Mouse (Mus musculus) midbrain, embryonic 12.5 days (tissue): ENCODE measurements around the gene Cnot6l. TPM values are rescaled to one million over a fixed set of nuclear protein-coding genes. Genes with fewer than 3 reads are reported as not detected.

Experiments used
- ATAC-seq: fragments of 200-750 bp; cut with Nextera tagmentation; 2 replicates; pipeline ENCODE4 v1.8.0; 2017; ENCODE audit warnings: low read depth, moderate TSS enrichment, moderate library complexity; ENCODE audit not compliant: low FRiP score
- H3K27ac ChIP-seq: fragments of 300-500 bp; sonication (generic); replicated peaks from 2 replicates; pipeline ENCODE4 v1.5.1; 2016; ENCODE audit warnings: mild to moderate bottlenecking
- H3K27me3 ChIP-seq: fragments of 300-500 bp; sonication (generic); 2 replicates; pipeline ENCODE4 v1.6.1; 2016; ENCODE audit warnings: mild to moderate bottlenecking
- H3K36me3 ChIP-seq: fragments of 300-500 bp; sonication (generic); 2 replicates; pipeline ENCODE4 v1.6.1; 2016
- H3K4me1 ChIP-seq: fragments of 300-500 bp; sonication (generic); 2 replicates; pipeline ENCODE4 v1.6.1; 2016
- H3K4me2 ChIP-seq: fragments of 300-500 bp; sonication (generic); replicated peaks from 2 replicates; pipeline ENCODE4 v1.6.1; 2016; ENCODE audit warnings: mild to moderate bottlenecking, moderate library complexity
- H3K4me3 ChIP-seq: fragments of 300-500 bp; sonication (generic); 2 replicates; pipeline ENCODE4 v1.5.1; 2016; ENCODE audit warnings: mild to moderate bottlenecking
- H3K9ac ChIP-seq: fragments of 300-500 bp; sonication (generic); replicated peaks from 2 replicates; pipeline ENCODE4 v1.6.1; 2016; ENCODE audit warnings: mild to moderate bottlenecking, moderate library complexity
- H3K9me3 ChIP-seq: fragments of 300-500 bp; sonication (generic); 2 replicates; pipeline ENCODE4 v1.6.1; 2016; ENCODE audit warnings: mild to moderate bottlenecking
- WGBS: fragments of 180-500 bp; shearing (Covaris S2); methylation state at CpG from one replicate; pipeline ENCODE4 v1.1.7; 2016; 5-methylcytosine and 5-hydroxymethylcytosine counted together
- polyA plus RNA-seq: library from polyadenylated mRNA; unstranded; fragments of >200 nt; fragmentation: Nextera tagmentation; extraction: Ambion mirVana; gene quantifications from 2 replicates; pipeline ENCODE4 v1.2.1, GENCODE M21; 2016

Cnot6l gene
- polyA plus RNA-seq, 1 experiment from 2014 or later: 12.4 TPM

DNA sequence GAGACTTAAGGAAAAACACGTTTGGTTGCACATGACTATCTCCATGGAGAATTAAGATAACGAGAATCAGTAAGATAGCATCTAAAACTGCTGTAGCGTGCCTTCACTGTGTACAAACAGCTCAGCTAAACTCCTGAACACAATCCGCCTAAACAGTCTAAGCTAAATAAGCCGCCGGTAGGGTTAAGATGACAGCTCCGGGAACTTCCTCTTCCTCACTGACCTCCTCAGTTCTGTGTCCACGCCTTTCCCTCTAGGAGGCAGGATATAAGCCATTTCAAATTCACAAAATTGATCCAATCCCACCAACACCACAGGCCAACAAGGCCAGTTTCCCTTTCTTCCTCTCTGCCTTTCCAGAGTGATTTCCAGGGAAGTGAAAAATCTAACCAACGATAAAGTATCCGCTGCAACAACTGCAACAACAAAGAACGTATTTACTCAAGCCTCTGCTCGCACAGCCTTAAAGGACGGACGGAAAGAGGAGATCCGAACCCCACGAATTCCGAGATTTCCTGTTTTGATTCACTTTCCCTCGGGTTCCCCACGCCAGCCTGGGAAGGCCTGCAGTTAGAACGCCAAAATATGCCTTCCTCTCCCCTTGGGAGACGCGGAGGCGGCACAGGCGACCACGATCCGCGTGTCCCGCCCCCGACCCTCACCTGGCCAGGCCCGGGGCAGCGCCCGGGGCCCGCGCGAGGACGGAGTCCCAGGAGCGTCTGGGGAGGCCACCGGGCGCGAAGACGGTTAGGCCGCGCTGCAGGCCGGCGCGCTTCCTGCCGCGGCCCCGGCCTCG lies 3.3 kb downstream of the Cnot6l start:
- 0 out of 2 replicates have a peak, but pooled peaks have one; percentile 1 for ATAC-seq
- peak overlapping the region; percentile 92 for H3K9ac ChIP-seq
- H3K4me3 ChIP-seq: peak overlapping the region; percentile 84
- H3K9me3 ChIP-seq: no peaks in the 10 kb centered on the region
- WGBS: under 1% methylated on average over 41 of the region's 50 CpGs
- H3K4me1 ChIP-seq: peaks cover 12% of the 10 kb centered on the region
- no peaks in the 10 kb centered on the region for H3K36me3 ChIP-seq
- H3K4me2 ChIP-seq: peak overlapping the region; percentile 75
- H3K27ac ChIP-seq: peak overlapping the region; percentile 99
- no peaks in the 10 kb centered on the region for H3K27me3 ChIP-seq

DNA sequence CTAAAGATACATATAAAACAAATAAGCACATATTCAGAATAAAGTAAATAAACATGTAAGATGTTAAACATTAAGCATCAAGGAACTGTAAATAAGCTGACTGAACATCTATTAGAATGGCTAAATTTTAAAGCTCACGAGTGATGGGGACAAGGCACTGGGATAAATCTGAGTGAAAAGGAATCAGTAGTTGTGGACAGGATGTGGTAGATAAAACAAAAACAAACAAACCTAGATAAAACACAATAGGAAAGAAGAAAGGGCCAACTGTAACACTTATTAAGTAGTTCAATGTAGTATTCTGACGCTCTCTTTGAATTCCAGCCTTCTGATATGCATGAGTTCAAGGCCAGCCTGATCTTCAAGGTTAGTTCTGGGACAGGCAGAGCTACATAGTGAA lies 21.6 kb downstream of the Cnot6l start:
- no peak overlapping the region for H3K27ac ChIP-seq
- H3K27me3 ChIP-seq: no peaks in the 10 kb centered on the region
- no peaks in the 10 kb centered on the region for H3K4me1 ChIP-seq
- no peak overlapping the region for H3K9ac ChIP-seq
- ATAC-seq: no peak
- H3K4me3 ChIP-seq: no peak overlapping the region
- no peaks in the 10 kb centered on the region for H3K36me3 ChIP-seq
- H3K4me2 ChIP-seq: no peak overlapping the region
- H3K9me3 ChIP-seq: no peaks in the 10 kb centered on the region
- WGBS: 89% methylated on average over 2 of the region's 2 CpGs

DNA sequence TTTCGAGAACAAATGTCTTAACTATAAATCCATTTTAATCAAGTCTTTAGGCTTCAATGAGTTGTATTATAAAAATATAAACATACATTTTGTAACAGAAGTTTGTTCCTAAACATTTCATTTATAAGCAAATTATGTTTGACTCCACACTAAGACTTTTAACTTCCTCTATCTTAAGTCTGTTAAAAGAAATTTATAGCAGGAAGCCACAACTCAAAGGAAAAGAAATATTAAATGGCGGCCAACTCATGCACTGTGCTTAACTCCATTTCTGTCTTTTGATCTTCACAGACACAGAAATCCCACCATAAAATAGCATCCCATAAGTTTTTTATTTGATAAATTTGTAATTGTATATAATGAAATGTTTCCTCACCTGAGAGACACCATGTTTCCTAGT lies 33.3 kb downstream of the Cnot6l start:
- Histone ChIP-seq H3K9ac (no peak overlapping the region), H3K36me3 (peaks cover 7% of the 10 kb centered on the region; the same call in 1 of the 2 replicates), H3K27me3 (no peaks in the 10 kb centered on the region), H3K4me3 (no peak overlapping the region), H3K27ac (no peak overlapping the region), H3K9me3 (no peaks in the 10 kb centered on the region), H3K4me2 (no peak overlapping the region), H3K4me1 (no peaks in the 10 kb centered on the region)
- 93% methylated on average over 2 of the region's 2 CpGs for WGBS
- ATAC-seq: no peak

DNA sequence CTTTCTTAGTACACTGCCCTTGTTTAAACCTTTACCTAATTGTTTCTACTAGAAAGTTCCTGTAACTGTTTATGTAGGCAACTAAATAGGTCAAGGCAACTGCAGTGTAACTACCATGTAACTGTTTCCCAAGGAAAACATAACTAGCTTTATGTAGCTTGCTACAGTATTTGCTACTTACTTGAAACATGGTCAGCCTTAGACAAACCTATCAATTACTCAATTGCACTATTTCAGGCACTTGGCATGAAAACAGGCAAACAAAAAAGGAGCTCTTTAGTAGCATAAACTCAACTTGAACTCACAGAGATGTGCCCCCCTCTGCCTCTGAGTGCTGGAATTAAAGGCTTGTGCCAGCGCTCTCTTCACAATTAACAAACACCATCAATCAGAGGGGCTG lies 37.1 kb downstream of the Cnot6l start:
- H3K4me1 ChIP-seq: no peaks in the 10 kb centered on the region
- no peak overlapping the region for H3K4me3 ChIP-seq
- H3K4me2 ChIP-seq: no peak overlapping the region
- no peaks in the 10 kb centered on the region for H3K9me3 ChIP-seq
- ATAC-seq: no peak
- no peak overlapping the region for H3K9ac ChIP-seq
- 93% methylated on average over 1 of the region's 1 CpGs for WGBS
- H3K36me3 ChIP-seq: peaks cover 5% of the 10 kb centered on the region; the same call in 1 of the 2 replicates
- no peaks in the 10 kb centered on the region for H3K27me3 ChIP-seq
- no peak overlapping the region for H3K27ac ChIP-seq

DNA sequence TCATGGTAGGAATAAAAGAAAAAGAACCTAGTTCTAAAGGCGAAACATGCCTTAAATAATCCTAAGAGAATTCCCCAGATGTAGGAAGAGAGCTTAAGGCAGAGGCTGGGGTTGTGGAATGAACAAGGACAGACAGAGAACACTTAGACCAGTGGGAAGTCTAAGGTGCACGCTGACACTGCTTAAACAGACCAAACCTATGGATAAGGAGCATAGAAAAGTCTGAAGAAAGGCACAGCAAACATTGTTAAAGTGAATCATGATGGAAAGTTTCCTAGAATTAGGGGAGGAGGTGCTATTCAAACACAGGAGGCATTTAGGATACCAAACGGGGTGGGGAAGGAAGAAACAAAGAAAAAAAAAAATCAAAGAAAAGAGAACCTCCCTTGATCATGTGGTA lies 49.0 kb downstream of the Cnot6l start:
- 77% methylated on average over 3 of the region's 3 CpGs for WGBS
- Histone ChIP-seq H3K9ac (no peak overlapping the region), H3K4me1 (no peaks in the 10 kb centered on the region), H3K4me3 (no peak overlapping the region), H3K9me3 (no peaks in the 10 kb centered on the region), H3K4me2 (no peak overlapping the region), H3K36me3 (no peaks in the 10 kb centered on the region), H3K27ac (no peak overlapping the region), H3K27me3 (no peaks in the 10 kb centered on the region)
- ATAC-seq: no peak

DNA sequence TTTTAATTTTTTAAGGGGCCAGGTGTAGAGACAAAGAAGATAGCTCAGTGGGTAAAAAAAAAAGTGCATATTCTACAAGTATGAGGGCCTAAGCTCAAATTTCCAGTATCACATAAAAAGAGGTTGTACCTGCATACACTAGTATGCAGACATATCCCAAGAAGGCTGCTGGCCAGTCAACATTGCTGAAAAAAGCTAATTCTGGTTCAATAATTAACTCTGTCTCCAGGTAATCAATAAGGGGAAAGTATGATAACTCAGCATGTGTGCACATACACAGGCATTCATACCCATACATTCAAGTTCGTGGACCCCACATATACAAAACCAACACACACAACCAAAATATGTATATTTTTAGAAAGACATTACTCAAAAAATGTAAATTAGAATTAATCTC lies 59.3 kb downstream of the Cnot6l start:
- no peak for ATAC-seq
- H3K27me3 ChIP-seq: no peaks in the 10 kb centered on the region
- WGBS: 94% methylated on average over 1 of the region's 1 CpGs

DNA sequence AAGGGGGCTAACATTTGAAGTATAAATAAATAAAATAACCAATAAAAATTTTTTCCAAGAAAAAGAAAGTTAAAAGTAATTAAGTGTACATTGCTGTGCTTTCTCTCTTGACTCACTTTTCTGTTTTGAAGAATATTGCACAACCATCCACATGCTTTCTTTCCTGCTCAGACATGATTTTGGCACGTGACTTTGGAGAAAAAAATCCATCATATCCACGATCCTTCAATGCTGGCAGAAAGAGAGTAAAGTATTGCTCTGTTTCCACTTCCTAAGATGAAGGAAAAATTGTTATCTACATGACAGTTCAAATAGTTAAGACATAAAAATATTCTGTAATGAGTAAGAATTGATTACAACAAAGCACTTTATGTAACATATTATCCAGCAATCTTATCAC lies 72.5 kb downstream of the Cnot6l start:
- no peak overlapping the region for H3K9ac ChIP-seq
- H3K4me2 ChIP-seq: no peak overlapping the region
- H3K27ac ChIP-seq: no peak overlapping the region
- no peaks in the 10 kb centered on the region for H3K27me3 ChIP-seq
- H3K4me1 ChIP-seq: no peaks in the 10 kb centered on the region
- WGBS: 91% methylated on average over 2 of the region's 2 CpGs
- no peak for ATAC-seq
- no peak overlapping the region for H3K4me3 ChIP-seq
- no peaks in the 10 kb centered on the region for H3K9me3 ChIP-seq
- H3K36me3 ChIP-seq: peaks cover 7% of the 10 kb centered on the region; the same call in 1 of the 2 replicates

More for the DNA sequence above, 59.3 kb downstream of the Cnot6l start:
- H3K9ac ChIP-seq: no peak overlapping the region
- H3K36me3 ChIP-seq: peaks cover 4% of the 10 kb centered on the region; the same call in 1 of the 2 replicates
- H3K4me3 ChIP-seq: no peak overlapping the region
- H3K27ac ChIP-seq: no peak overlapping the region
- no peak overlapping the region for H3K4me2 ChIP-seq
- no peaks in the 10 kb centered on the region for H3K4me1 ChIP-seq
- no peaks in the 10 kb centered on the region for H3K9me3 ChIP-seq

DNA sequence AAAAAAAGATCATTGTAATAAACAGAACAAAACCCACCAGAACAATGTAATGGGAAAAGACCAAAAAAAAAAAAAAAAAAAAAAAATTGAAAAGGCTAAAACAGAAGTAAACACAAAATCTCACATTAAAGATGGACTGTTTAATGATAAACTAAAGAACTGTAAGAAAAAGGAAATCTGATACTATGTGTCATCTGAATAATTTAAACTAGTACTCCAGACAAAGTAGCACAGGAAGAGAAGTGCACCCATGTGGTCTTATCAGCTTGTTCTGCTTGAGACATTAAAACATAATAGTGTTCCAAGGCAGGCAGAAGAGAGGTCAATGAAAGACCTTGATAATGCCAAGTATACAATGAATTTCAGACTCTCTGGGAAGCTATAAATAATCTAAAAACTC lies 78.6 kb downstream of the Cnot6l start:
- Histone ChIP-seq H3K4me2 (no peak overlapping the region), H3K4me3 (no peak overlapping the region), H3K27ac (no peak overlapping the region), H3K9ac (no peak overlapping the region), H3K36me3 (0 out of 2 replicates have a peak, but pooled peaks cover 3% of the 10 kb centered on the region), H3K9me3 (no peaks in the 10 kb centered on the region), H3K4me1 (no peaks in the 10 kb centered on the region), H3K27me3 (no peaks in the 10 kb centered on the region)
- no peak for ATAC-seq

DNA sequence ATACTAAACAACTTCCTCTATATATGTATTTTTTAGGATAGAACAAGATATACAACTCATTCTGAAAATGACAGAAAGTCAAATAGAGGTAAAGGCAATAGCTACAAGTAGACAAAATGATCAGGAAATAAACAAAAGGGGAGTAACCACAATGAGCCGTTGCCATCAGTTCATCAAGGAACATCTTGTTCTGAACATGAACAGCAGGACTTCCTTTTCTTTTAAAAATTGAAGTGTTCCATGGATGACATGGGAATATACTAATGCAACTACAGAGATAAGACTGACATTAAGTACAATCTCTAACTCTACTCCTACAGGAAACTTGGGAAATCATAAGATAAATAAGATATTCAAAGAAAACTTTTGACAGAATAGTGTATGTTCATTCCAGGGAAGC lies 84.9 kb downstream of the Cnot6l start:
- H3K4me2 ChIP-seq: no peak overlapping the region
- H3K4me1 ChIP-seq: no peaks in the 10 kb centered on the region
- ATAC-seq: no peak
- H3K36me3 ChIP-seq: peaks cover 14% of the 10 kb centered on the region
- no peak overlapping the region for H3K4me3 ChIP-seq
- no peaks in the 10 kb centered on the region for H3K27me3 ChIP-seq
- WGBS: 84% methylated on average over 1 of the region's 1 CpGs
- H3K9ac ChIP-seq: no peak overlapping the region
- H3K27ac ChIP-seq: no peak overlapping the region
- no peaks in the 10 kb centered on the region for H3K9me3 ChIP-seq

DNA sequence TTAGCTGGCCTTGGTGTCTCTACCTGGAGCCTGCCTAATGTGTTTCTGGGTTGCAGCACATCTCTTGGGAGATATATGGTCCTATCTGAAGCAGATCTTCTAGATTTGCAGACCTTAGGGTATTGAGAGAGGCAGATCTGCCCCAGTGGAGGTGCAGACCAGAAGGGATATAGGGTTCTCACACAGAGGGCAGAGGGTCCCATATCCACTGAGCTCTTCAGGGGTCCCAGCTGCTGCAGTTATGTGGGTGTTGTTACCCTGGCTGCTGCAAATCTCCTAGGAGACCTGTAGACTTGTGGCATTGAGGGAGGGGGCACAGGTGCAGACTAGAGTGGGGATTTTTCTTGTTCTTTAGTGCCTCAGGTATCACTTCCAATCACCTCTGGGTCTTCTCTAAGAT lies 98.4 kb downstream of the Cnot6l start:
- ATAC-seq: no peak
- Histone ChIP-seq H3K27ac (no peak overlapping the region), H3K4me2 (no peak overlapping the region), H3K9me3 (no peaks in the 10 kb centered on the region), H3K4me3 (no peak overlapping the region), H3K9ac (no peak overlapping the region), H3K27me3 (no peaks in the 10 kb centered on the region), H3K36me3 (no peaks in the 10 kb centered on the region; the same call in 1 of the 2 replicates), H3K4me1 (no peaks in the 10 kb centered on the region)

DNA sequence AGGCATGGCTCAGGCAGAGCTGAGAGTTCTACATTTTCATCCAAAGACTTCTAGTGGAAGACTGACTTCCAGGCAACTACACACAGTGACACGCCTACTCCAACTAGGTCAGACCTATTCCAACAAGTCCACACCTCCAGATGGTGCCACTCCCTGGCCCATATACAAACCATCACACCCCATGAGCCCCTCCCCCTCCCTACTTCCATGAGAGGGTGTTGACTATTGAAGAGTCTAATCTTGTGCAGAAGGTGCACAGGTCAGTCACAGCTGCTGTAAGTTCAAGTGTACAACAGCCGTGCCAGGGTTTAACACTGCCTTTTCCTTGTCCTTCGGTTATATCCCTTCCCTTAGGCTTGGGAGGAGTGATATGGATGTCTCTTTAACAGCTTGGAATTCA lies 121.5 kb downstream of the Cnot6l start:
- 91% methylated on average over 3 of the region's 3 CpGs for WGBS
- no peaks in the 10 kb centered on the region for H3K9me3 ChIP-seq
- ATAC-seq: no peak
- no peaks in the 10 kb centered on the region for H3K36me3 ChIP-seq
- H3K9ac ChIP-seq: no peak overlapping the region
- no peak overlapping the region for H3K4me3 ChIP-seq
- no peak overlapping the region for H3K4me2 ChIP-seq
- H3K4me1 ChIP-seq: no peaks in the 10 kb centered on the region
- no peaks in the 10 kb centered on the region for H3K27me3 ChIP-seq
- H3K27ac ChIP-seq: no peak overlapping the region

DNA sequence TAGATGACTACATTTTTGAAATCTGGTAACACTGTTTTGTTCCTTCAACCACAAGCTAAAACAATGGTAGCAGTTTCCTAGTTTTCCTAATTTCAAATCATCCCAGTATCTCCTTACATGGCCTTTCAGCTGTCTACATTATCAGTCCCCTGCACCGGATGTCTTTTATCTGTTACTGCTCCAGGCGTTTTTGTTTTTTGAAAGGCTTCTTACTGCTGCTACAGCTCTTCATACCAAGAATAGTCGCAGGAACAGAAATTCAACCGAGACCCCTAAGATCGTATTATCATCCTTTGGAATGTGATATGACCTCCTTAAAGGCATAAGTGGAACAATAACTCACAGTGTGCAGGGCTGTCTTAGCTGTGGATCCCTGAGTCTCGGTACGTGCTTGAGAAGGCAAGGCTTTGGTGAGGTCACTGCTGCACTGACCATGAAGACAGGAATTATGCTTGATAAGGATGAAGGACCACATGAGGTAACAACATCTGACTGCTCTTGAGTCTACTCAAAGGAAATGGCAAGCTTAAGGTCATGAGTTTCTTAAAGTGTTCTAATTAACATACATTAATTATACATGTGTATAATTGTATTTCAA lies 122.4 kb downstream of the Cnot6l start:
- Histone ChIP-seq H3K9me3 (no peaks in the 10 kb centered on the region), H3K27me3 (no peaks in the 10 kb centered on the region), H3K36me3 (no peaks in the 10 kb centered on the region), H3K4me3 (no peak overlapping the region), H3K4me2 (no peak overlapping the region), H3K27ac (no peak overlapping the region), H3K9ac (no peak overlapping the region), H3K4me1 (no peaks in the 10 kb centered on the region)
- 86% methylated on average over 7 of the region's 7 CpGs for WGBS
- no peak for ATAC-seq
